Mouse (Mus musculus): ENCODE results near the gene Cbfb.
"Not testable (repeated sequence)": the region's sequence is repeated elsewhere in the genome, so short reads cannot be mapped to it uniquely, and the experiment has no call there.

The Cbfb gene

GRCm38 (mm10) chr8:105182201-105182600, 11.7 kb downstream of the Cbfb start:
- no peak for ATAC-seq (ENCODE audit: low TSS enrichment)

GRCm38 (mm10) chr8:105186467-105187005, 16.1 kb downstream of the Cbfb start:
- peak; percentile 38; the same call in 1 of the 2 replicates for ATAC-seq (ENCODE audit: low TSS enrichment)

- peak; percentile 94 for ATAC-seq (ENCODE audit: low TSS enrichment)
These were observed 21.7 kb downstream of the Cbfb start for GRCm38 (mm10) chr8:105192182-105192581.

GRCm38 (mm10) chr8:105205748-105206147, 35.3 kb downstream of the Cbfb start:
- ATAC-seq (ENCODE audit: low TSS enrichment), result no peak

GRCm38 (mm10) chr8:105206766-105207275, 36.3 kb downstream of the Cbfb start:
- no peak for ATAC-seq (ENCODE audit: low TSS enrichment)

- no peak for ATAC-seq (ENCODE audit: low TSS enrichment)
These were observed 37.3 kb downstream of the Cbfb start for GRCm38 (mm10) chr8:105207675-105208273.

- no peak for ATAC-seq (ENCODE audit: low TSS enrichment)
These were observed 39.0 kb downstream of the Cbfb start for GRCm38 (mm10) chr8:105209153-105210110.

- ATAC-seq (ENCODE audit: low TSS enrichment), result no peak
These were observed 43.6 kb downstream of the Cbfb start for GRCm38 (mm10) chr8:105214104-105214503.

GRCm38 (mm10) chr8:105217926-105218522, 47.5 kb downstream of the Cbfb start:
- peak; percentile 70 for ATAC-seq (ENCODE audit: low TSS enrichment)

- ATAC-seq (ENCODE audit: low TSS enrichment), result no peak
These were observed 53.4 kb downstream of the Cbfb start for GRCm38 (mm10) chr8:105223850-105224249.

- ATAC-seq (ENCODE audit: low TSS enrichment), result peak; percentile 97
These were observed 54.2 kb downstream of the Cbfb start, which contains the start of gene D230025D16Rik for GRCm38 (mm10) chr8:105224413-105225271. D230025D16Rik (plus strand) TSS chr8:105225145.

GRCm38 (mm10) chr8:105225272-105225593, 54.8 kb downstream of the Cbfb start:
- ATAC-seq (ENCODE audit: low TSS enrichment), result no peak; the same call in 1 of the 2 replicates

- ATAC-seq (ENCODE audit: low TSS enrichment), result no peak
These were observed 55.4 kb downstream of the Cbfb start for GRCm38 (mm10) chr8:105225917-105226316.

- ATAC-seq (ENCODE audit: low TSS enrichment), result no peak
These were observed 61.2 kb downstream of the Cbfb start for GRCm38 (mm10) chr8:105231503-105232320.

- not testable (repeated sequence) for ATAC-seq (ENCODE audit: low TSS enrichment)
These were observed 61.8 kb downstream of the Cbfb start for GRCm38 (mm10) chr8:105232321-105232693.

- no peak for ATAC-seq (ENCODE audit: low TSS enrichment)
These were observed 62.9 kb downstream of the Cbfb start for GRCm38 (mm10) chr8:105233126-105233935.

- ATAC-seq (ENCODE audit: low TSS enrichment), result no peak
These were observed 64.7 kb downstream of the Cbfb start for GRCm38 (mm10) chr8:105235206-105235605.

GRCm38 (mm10) chr8:105237442-105238142, 67.1 kb downstream of the Cbfb start:
- ATAC-seq (ENCODE audit: low TSS enrichment), result no peak

- ATAC-seq (ENCODE audit: low TSS enrichment), result no peak
These were observed 70.5 kb downstream of the Cbfb start for GRCm38 (mm10) chr8:105241016-105241415.
